Mouse (Mus musculus) regulatory T cell (primary cell): Measurements from ENCODE around the gene Iqschfp.

Experiments used
- in situ Hi-C: fragments of 300-600 bp; cut with MboI, MseI; formaldehyde crosslinking; loops from one replicate; pipeline ENCODE4 v1.15.1; 2025; ENCODE audit warnings: high pct_unique_total_duplicates

The Iqschfp gene

DNA sequence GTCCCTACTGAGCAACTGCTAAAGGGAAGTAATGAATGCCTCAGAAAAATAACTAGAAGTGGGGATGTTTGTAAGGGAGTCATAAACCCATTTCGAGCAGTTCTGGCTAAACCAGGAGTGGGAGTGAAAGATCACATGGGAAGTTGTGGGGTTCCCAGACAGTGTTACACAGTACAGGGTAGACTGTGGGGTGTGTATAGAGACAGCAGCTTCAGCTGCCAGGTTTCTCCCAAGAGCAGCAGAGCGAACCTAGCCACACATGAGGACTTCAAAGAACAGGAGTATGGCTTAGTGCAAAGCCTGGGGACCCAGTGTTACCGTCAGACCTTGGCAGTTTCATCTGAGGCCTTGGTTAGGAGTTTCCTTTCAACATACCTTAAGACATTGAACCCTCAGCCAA, 740.7 kb downstream of the Iqschfp start:
- in situ Hi-C loops: no loop called here

GRCm38 (mm10) chr3:68633577-68633976, 741.5 kb downstream of the Iqschfp start:
- in situ Hi-C loops: no loop called here

DNA sequence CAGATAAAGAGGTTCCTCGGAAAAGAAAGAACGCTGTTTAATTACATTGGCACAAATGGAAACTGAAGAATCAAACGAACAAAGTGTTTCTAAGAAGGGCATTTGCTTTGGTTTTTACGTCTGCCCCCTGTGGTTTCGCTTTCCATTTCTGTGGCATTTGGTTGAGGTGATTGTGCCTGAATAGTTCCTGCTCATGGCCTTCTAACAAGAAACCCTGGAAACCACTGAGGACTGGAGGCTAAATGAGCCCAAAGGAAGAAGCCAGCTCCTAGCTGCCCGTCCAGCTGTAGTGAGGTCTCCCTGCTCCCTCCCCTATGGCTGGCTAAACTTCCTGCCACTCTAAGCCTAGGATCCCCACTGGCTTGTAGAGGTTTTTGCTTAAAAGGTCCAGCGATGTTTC, 745.9 kb downstream of the Iqschfp start:
- in situ Hi-C loops: no loop called here

GRCm38 (mm10) chr3:68638703-68639102, 746.7 kb downstream of the Iqschfp start:
- in situ Hi-C loops: no loop called here

DNA sequence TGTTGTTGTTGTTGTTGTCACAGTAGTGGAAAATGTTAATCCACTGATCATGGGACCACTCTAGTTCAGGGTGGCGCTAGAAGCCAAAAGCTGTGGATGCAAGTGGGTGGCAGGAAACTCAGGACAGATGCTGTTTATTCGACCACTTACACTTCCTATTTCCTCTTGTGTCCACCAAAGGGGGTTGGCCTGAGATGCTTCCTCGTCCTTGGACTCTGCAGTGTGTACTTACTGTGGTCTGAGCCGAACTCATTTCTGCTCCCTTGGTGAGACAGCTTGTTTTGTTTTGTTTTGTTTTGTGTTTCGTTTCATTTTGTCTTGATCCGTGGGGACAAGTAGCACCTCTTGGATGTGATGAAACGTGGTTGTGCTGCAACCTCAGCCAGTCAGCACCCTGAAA, 750.9 kb downstream of the Iqschfp start:
- in situ Hi-C loops: no loop called here

DNA sequence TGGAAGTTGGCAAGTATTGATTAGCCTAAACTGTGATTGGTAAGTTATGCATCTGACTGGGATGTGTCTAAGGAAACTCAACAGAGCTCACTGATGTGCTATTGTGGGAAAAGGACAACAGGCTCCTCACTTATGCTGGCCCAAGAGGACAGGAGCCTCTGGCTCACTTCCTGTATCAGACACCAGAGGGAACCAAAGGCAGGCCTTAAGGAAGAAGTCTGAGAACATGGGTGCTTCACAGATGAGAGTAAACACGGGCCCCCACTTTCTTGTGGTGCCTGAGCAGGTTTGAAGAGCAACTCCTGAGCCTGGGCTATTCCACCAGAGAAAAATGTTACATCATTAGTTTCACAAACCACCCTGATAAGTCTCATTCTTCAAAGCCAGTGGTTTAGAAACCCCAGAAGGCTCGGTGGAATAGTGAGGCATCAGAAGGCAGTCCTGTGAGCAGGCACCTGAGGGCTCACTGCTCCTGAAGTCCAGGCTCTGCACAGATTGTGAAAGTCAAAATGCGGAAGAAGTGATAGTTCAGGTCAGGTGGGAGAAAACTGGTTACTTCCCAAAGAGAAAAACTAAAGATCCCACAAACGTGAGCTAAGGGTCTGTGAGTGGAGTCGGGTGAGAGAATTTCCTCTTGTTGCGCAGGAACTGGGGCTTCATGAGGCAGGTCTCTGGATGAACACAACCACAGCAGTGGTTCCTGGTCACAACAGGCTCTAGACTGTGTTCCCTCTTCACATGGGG, 754.5 kb downstream of the Iqschfp start:
- in situ Hi-C loops: no loop called here

- in situ Hi-C loops: no loop called here
These were observed 755.2 kb downstream of the Iqschfp start for GRCm38 (mm10) chr3:68647282-68647681.

DNA sequence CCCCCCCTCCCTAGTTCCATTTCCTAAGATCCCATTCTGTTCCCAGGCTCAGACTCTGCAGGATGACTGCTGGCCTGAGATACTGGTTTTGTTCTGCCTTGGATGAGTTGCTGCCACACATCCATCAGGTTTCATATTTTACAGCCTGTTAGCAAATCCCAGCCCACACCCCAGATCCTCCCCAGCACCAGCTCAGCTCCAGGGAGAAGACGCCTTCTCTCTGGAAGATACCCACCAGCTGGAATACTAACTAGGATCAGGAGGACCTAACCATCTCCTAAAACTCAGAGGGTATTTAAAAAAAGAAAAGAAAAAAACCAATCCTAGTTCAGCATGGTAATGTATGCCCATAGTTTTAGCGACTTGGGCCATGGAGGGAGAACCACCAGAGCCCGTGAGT, 758.2 kb downstream of the Iqschfp start:
- in situ Hi-C loops: no loop called here

GRCm38 (mm10) chr3:68656607-68657352, 764.7 kb downstream of the Iqschfp start:
- in situ Hi-C loops: no loop called here

DNA sequence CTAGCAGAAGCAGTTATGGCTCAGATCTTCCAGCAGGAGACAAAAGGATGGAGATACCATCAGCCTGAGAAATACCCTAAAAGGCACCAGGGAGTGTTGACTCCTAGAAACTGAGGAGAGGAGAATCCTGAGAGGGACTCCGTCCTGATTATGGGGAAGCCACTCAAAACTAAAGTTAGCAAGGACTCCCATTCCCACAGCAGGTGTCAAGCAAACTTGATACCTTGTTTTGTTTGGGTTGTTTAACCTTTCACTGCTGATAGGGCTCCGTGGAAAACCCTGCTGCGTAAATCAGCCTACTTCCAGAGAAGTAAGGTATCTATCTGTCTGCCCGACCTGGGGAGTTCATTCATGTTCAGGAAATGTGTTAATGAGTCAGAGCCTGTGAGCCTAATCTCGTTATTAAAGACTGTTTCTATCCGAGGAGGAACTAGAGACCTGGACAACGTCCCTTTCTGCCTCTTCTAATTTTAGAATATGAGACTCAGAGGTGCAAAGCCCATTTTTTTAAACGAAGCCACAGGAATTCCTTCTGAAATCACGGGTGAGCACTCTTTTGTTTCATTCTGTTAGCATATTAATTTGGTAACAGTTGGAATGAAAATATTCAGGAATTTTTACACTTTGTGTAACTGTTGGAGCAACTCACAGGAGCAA, 765.7 kb downstream of the Iqschfp start:
- in situ Hi-C loops: no loop called here

DNA sequence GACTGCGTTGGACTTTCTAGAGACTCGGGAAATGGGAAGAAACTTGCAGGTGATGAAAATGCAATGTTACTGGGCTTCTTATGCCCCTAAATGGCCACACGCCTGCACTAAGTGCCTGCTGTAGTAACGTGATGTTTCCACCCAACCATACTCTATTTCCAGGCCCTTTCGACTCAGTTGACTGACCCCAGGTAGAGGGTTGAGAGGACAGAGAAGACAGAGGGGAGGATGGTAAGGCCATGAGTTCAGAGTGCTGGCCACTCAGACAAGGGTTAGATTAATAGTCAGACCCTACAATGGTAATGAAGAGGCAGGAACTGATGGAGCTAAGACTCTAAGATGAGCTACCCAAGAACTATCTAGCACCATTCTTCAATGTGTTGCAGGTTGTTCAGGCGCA, 768.0 kb downstream of the Iqschfp start:
- in situ Hi-C loops: no loop called here

GRCm38 (mm10) chr3:68660538-68660937, 768.5 kb downstream of the Iqschfp start:
- in situ Hi-C loops: no loop called here

DNA sequence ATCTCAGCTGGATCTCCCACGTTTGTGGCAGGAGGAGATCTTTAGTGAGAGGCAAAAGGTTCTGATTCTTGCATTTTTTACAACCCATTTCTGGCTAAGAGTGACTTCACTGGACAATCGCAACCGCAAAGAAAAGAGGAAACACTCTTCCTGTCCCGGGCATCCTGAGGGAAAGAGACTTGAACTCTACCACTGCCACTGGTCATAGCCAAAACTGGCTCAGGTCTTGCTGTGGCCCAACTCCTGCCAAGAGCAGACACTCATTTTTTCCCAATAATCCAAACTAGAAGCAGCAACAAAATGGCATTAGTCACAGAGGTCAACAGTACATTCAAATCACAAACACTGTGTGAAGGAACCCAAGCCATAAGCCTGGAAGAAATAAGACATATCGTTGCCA, 770.4 kb downstream of the Iqschfp start:
- in situ Hi-C loops: no loop called here

GRCm38 (mm10) chr3:68664337-68664736, 772.3 kb downstream of the Iqschfp start:
- in situ Hi-C loops: no loop called here

GRCm38 (mm10) chr3:68666377-68666776, 774.3 kb downstream of the Iqschfp start:
- in situ Hi-C loops: no loop called here

DNA sequence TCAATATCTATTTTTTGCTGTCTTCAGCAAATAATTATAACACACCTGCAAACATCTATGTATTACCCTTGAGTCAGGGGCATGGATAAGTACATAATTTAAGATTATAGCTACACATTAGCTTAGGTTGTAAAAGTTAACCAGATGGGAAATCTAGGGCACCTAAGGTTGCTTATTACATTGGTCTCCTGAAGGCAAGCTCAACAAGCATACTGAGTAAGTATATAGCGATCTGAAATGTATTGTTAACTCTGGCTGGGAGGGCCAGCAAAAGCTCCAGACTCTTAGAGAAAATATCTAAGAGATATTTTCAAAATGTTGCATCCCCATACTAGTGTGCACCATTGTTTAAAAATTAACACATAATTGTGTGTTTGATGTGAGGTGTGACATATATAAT, 775.8 kb downstream of the Iqschfp start:
- in situ Hi-C loops: no loop called here

- in situ Hi-C loops: no loop called here
These were observed 777.5 kb downstream of the Iqschfp start for GRCm38 (mm10) chr3:68669418-68669974.

GRCm38 (mm10) chr3:68674721-68675120, 782.7 kb downstream of the Iqschfp start:
- in situ Hi-C loops: no loop called here

DNA sequence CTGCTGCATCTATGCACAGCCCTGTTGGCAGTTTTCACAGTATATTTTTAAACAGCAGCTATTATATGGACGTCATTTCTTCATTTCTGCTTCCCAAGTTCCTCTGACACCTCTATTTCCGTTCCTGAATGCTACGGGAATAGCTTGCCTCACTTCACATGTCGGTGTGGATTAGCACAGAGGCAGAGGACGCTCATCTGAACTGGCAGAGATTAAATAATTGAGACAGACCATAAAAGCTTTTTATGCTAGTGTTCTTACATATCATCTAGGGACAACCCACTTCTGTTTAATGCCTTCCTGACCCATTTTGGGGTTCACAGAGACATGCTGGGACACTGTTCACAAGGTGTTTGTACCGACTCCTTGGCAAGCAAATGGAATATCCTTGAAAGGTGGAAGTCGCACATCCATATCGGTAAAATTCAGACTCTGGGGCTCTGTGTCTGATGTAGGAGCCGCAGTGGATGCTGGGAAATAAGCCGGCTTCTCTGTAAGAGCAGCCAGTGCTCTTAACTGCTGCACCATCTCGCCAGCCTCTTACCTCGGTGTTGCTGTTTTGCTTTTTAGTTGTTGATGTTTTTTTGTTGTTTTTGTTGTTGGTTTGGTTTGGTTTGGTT, 783.3 kb downstream of the Iqschfp start:
- in situ Hi-C loops: no loop called here
